Mouse (Mus musculus): ENCODE results near the gene 2010300C02Rik. TPM values are rescaled to one million over a fixed set of nuclear protein-coding genes. Genes with fewer than 3 reads are reported as not detected.

Gene 2010300C02Rik
- polyA plus RNA-seq, 1 experiment from 2014 or later: 3.5 TPM

GRCm38 (mm10) chr1:37664496-37664895 is 55.4 kb downstream of the 2010300C02Rik start:
- Histone ChIP-seq H3K4me1 (replicated peaks; ENCODE audit: control insufficient read depth, insufficient read depth, low read length) (no peaks in the 10 kb centered on the region), H3K4me2 (ENCODE audit: low read length) (no peak overlapping the region), H3K9me3 (ENCODE audit: control insufficient read depth, low read length) (no peaks in the 10 kb centered on the region), H3K9ac (replicated peaks; ENCODE audit: low read depth, low read length) (no peak overlapping the region), H3K27me3 (replicated peaks; ENCODE audit: control insufficient read depth, insufficient read depth, low read length) (no peaks in the 10 kb centered on the region), H3K27ac (ENCODE audit: low read length) (no peak overlapping the region), H3K4me3 (replicated peaks; ENCODE audit: low read length) (no peak overlapping the region), H3K36me3 (ENCODE audit: control insufficient read depth, insufficient read depth) (no peaks in the 10 kb centered on the region)
- WGBS: 76% methylated on average over 2 of the region's 2 CpGs
- ATAC-seq: no peak

- WGBS: 87% methylated on average over 5 of the region's 5 CpGs
- Histone ChIP-seq H3K9me3 (ENCODE audit: control insufficient read depth, low read length) (no peaks in the 10 kb centered on the region), H3K27ac (ENCODE audit: low read length) (no peak overlapping the region), H3K4me2 (ENCODE audit: low read length) (no peak overlapping the region), H3K36me3 (ENCODE audit: control insufficient read depth, insufficient read depth) (no peaks in the 10 kb centered on the region), H3K9ac (replicated peaks; ENCODE audit: low read depth, low read length) (no peak overlapping the region), H3K27me3 (replicated peaks; ENCODE audit: control insufficient read depth, insufficient read depth, low read length) (no peaks in the 10 kb centered on the region), H3K4me1 (replicated peaks; ENCODE audit: control insufficient read depth, insufficient read depth, low read length) (no peaks in the 10 kb centered on the region), H3K4me3 (replicated peaks; ENCODE audit: low read length) (no peak overlapping the region)
- ATAC-seq: no peak
Measured at GRCm38 (mm10) chr1:37663606-37664005, 56.3 kb downstream of the 2010300C02Rik start.

- Histone ChIP-seq H3K9me3 (ENCODE audit: control insufficient read depth, low read length) (no peaks in the 10 kb centered on the region), H3K4me2 (ENCODE audit: low read length) (no peak overlapping the region), H3K9ac (replicated peaks; ENCODE audit: low read depth, low read length) (no peak overlapping the region), H3K36me3 (ENCODE audit: control insufficient read depth, insufficient read depth) (no peaks in the 10 kb centered on the region), H3K4me1 (replicated peaks; ENCODE audit: control insufficient read depth, insufficient read depth, low read length) (no peaks in the 10 kb centered on the region), H3K27me3 (replicated peaks; ENCODE audit: control insufficient read depth, insufficient read depth, low read length) (no peaks in the 10 kb centered on the region), H3K27ac (ENCODE audit: low read length) (no peak overlapping the region), H3K4me3 (replicated peaks; ENCODE audit: low read length) (no peak overlapping the region)
- WGBS: 92% methylated on average over 2 of the region's 2 CpGs
- no peak for ATAC-seq
Measured at GRCm38 (mm10) chr1:37656017-37656416, 63.9 kb downstream of the 2010300C02Rik start.

- no peak overlapping the region for H3K4me3 ChIP-seq (replicated peaks; ENCODE audit: low read length)
- H3K9ac ChIP-seq (replicated peaks; ENCODE audit: low read depth, low read length): no peak overlapping the region
- ATAC-seq: no peak
- H3K27ac ChIP-seq (ENCODE audit: low read length): no peak overlapping the region
- H3K27me3 ChIP-seq (replicated peaks; ENCODE audit: control insufficient read depth, insufficient read depth, low read length): no peaks in the 10 kb centered on the region
- no peaks in the 10 kb centered on the region for H3K4me1 ChIP-seq (replicated peaks; ENCODE audit: control insufficient read depth, insufficient read depth, low read length)
- H3K36me3 ChIP-seq (ENCODE audit: control insufficient read depth, insufficient read depth): no peaks in the 10 kb centered on the region
- H3K4me2 ChIP-seq (ENCODE audit: low read length): no peak overlapping the region
- 77% methylated on average over 5 of the region's 5 CpGs for WGBS
- no peaks in the 10 kb centered on the region for H3K9me3 ChIP-seq (ENCODE audit: control insufficient read depth, low read length)
Measured at GRCm38 (mm10) chr1:37653992-37654391, 65.9 kb downstream of the 2010300C02Rik start.

- Histone ChIP-seq H3K27ac (ENCODE audit: low read length) (no peak overlapping the region), H3K9ac (replicated peaks; ENCODE audit: low read depth, low read length) (no peak overlapping the region), H3K4me2 (ENCODE audit: low read length) (no peak overlapping the region), H3K27me3 (replicated peaks; ENCODE audit: control insufficient read depth, insufficient read depth, low read length) (no peaks in the 10 kb centered on the region), H3K4me1 (replicated peaks; ENCODE audit: control insufficient read depth, insufficient read depth, low read length) (no peaks in the 10 kb centered on the region), H3K9me3 (ENCODE audit: control insufficient read depth, low read length) (no peaks in the 10 kb centered on the region), H3K36me3 (ENCODE audit: control insufficient read depth, insufficient read depth) (no peaks in the 10 kb centered on the region), H3K4me3 (replicated peaks; ENCODE audit: low read length) (no peak overlapping the region)
- ATAC-seq: no peak
- WGBS: 90% methylated on average over 10 of the region's 10 CpGs
Measured at GRCm38 (mm10) chr1:37647066-37647465, 72.8 kb downstream of the 2010300C02Rik start.

- no peak for ATAC-seq
- Histone ChIP-seq H3K9ac (replicated peaks; ENCODE audit: low read depth, low read length) (no peak overlapping the region), H3K4me2 (ENCODE audit: low read length) (no peak overlapping the region), H3K4me1 (replicated peaks; ENCODE audit: control insufficient read depth, insufficient read depth, low read length) (no peaks in the 10 kb centered on the region), H3K36me3 (ENCODE audit: control insufficient read depth, insufficient read depth) (no peaks in the 10 kb centered on the region), H3K27ac (ENCODE audit: low read length) (no peak overlapping the region), H3K9me3 (ENCODE audit: control insufficient read depth, low read length) (no peaks in the 10 kb centered on the region), H3K4me3 (replicated peaks; ENCODE audit: low read length) (no peak overlapping the region), H3K27me3 (replicated peaks; ENCODE audit: control insufficient read depth, insufficient read depth, low read length) (no peaks in the 10 kb centered on the region)
- 92% methylated on average over 16 of the region's 16 CpGs for WGBS
Measured at GRCm38 (mm10) chr1:37644501-37644900, 75.4 kb downstream of the 2010300C02Rik start.

- no peaks in the 10 kb centered on the region for H3K36me3 ChIP-seq (ENCODE audit: control insufficient read depth, insufficient read depth)
- WGBS: 86% methylated on average over 5 of the region's 5 CpGs
Measured at GRCm38 (mm10) chr1:37643794-37644365, 76.0 kb downstream of the 2010300C02Rik start.

GRCm38 (mm10) chr1:37641361-37641760 is 78.5 kb downstream of the 2010300C02Rik start:
- 89% methylated on average over 11 of the region's 11 CpGs for WGBS
- no peaks in the 10 kb centered on the region for H3K36me3 ChIP-seq (ENCODE audit: control insufficient read depth, insufficient read depth)
- H3K9me3 ChIP-seq (ENCODE audit: control insufficient read depth, low read length): no peaks in the 10 kb centered on the region
- no peak overlapping the region for H3K4me2 ChIP-seq (ENCODE audit: low read length)
- H3K27ac ChIP-seq (ENCODE audit: low read length): no peak overlapping the region
- no peak overlapping the region for H3K9ac ChIP-seq (replicated peaks; ENCODE audit: low read depth, low read length)
- H3K27me3 ChIP-seq (replicated peaks; ENCODE audit: control insufficient read depth, insufficient read depth, low read length): no peaks in the 10 kb centered on the region
- no peak overlapping the region for H3K4me3 ChIP-seq (replicated peaks; ENCODE audit: low read length)
- ATAC-seq: no peak
- H3K4me1 ChIP-seq (replicated peaks; ENCODE audit: control insufficient read depth, insufficient read depth, low read length): 0 out of 2 replicates have a peak, but pooled peaks cover 3% of the 10 kb centered on the region

More at GRCm38 (mm10) chr1:37643794-37644365, 76.0 kb downstream of the 2010300C02Rik start:
- Histone ChIP-seq H3K27me3 (replicated peaks; ENCODE audit: control insufficient read depth, insufficient read depth, low read length) (no peaks in the 10 kb centered on the region), H3K9ac (replicated peaks; ENCODE audit: low read depth, low read length) (no peak overlapping the region), H3K4me2 (ENCODE audit: low read length) (no peak overlapping the region), H3K27ac (ENCODE audit: low read length) (no peak overlapping the region), H3K4me1 (replicated peaks; ENCODE audit: control insufficient read depth, insufficient read depth, low read length) (0 out of 2 replicates have a peak, but pooled peaks cover 2% of the 10 kb centered on the region), H3K9me3 (ENCODE audit: control insufficient read depth, low read length) (no peaks in the 10 kb centered on the region), H3K4me3 (replicated peaks; ENCODE audit: low read length) (no peak overlapping the region)
- ATAC-seq: no peak

- 0 out of 2 replicates have a peak overlapping the region, but pooled peaks have one; percentile 18 for H3K4me2 ChIP-seq (ENCODE audit: low read length)
- H3K27ac ChIP-seq (ENCODE audit: low read length): no peak overlapping the region
- H3K9me3 ChIP-seq (ENCODE audit: control insufficient read depth, low read length): no peaks in the 10 kb centered on the region
- H3K27me3 ChIP-seq (replicated peaks; ENCODE audit: control insufficient read depth, insufficient read depth, low read length): no peaks in the 10 kb centered on the region
- 0 out of 2 replicates have a peak, but pooled peaks cover 3% of the 10 kb centered on the region for H3K4me1 ChIP-seq (replicated peaks; ENCODE audit: control insufficient read depth, insufficient read depth, low read length)
- no peak overlapping the region for H3K9ac ChIP-seq (replicated peaks; ENCODE audit: low read depth, low read length)
- no peaks in the 10 kb centered on the region for H3K36me3 ChIP-seq (ENCODE audit: control insufficient read depth, insufficient read depth)
- WGBS: 20% methylated on average over 10 of the region's 10 CpGs
- peak; percentile 81 for ATAC-seq
- no peak overlapping the region for H3K4me3 ChIP-seq (replicated peaks; ENCODE audit: low read length)
Measured at GRCm38 (mm10) chr1:37639101-37639500, 80.8 kb downstream of the 2010300C02Rik start.

GRCm38 (mm10) chr1:37638560-37638959 is 81.3 kb downstream of the 2010300C02Rik start:
- Histone ChIP-seq H3K9ac (replicated peaks; ENCODE audit: low read depth, low read length) (no peak overlapping the region), H3K27ac (ENCODE audit: low read length) (no peak overlapping the region), H3K4me2 (ENCODE audit: low read length) (no peak overlapping the region), H3K36me3 (ENCODE audit: control insufficient read depth, insufficient read depth) (no peaks in the 10 kb centered on the region), H3K9me3 (ENCODE audit: control insufficient read depth, low read length) (no peaks in the 10 kb centered on the region), H3K27me3 (replicated peaks; ENCODE audit: control insufficient read depth, insufficient read depth, low read length) (no peaks in the 10 kb centered on the region), H3K4me3 (replicated peaks; ENCODE audit: low read length) (no peak overlapping the region), H3K4me1 (replicated peaks; ENCODE audit: control insufficient read depth, insufficient read depth, low read length) (0 out of 2 replicates have a peak, but pooled peaks cover 3% of the 10 kb centered on the region)
- ATAC-seq: no peak
- 88% methylated on average over 9 of the region's 9 CpGs for WGBS
